Mouse (Mus musculus) G1E (cell line): ENCODE measurements around the gene Slc25a21.

Source experiments
- CTCF ChIP-seq: IDR thresholded peaks from 2 replicates; pipeline ENCODE4 v1.5.1; 2012; ENCODE audit warnings: low read depth, low read length, inconsistent platforms, mixed read lengths
- TAL1 ChIP-seq: conservative IDR thresholded peaks from 2 replicates; pipeline ENCODE4 v1.6.1; 2012; ENCODE audit warnings: low read depth, low read length, inconsistent platforms, mixed read lengths

DNA sequence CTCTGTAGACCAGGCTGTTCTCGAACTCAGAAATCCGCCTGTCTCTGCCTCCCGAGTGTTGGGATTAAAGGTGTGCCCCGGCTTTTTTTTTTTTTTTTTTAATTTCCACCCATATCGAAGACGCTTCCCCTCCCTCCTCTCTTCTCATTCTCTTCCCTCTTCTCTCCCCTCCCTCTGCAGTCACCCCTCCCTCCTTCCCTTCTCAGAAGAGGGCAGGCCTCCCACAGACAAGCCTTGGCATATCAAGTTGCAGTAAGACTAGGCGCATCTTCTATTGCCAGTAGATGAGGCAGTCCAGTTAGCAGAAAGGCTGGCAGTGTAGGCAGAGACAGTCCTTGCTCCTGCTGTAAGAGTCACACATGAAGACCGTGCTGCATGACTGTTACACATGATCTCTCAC, 30.5 kb upstream of the Slc25a21 start:
- no peak for TF ChIP-seq CTCF
- no peak for TF ChIP-seq TAL1
